Mouse (Mus musculus) midbrain, postnatal 0 days (tissue): ENCODE data around the gene Gm20388. TPM values are rescaled to one million over a fixed set of nuclear protein-coding genes. Genes with fewer than 3 reads are reported as not detected.

Source experiments
- ATAC-seq: fragments of 200-750 bp; cut with Nextera tagmentation; 2 replicates; pipeline ENCODE4 v1.8.0; 2017; ENCODE audit warnings: moderate number of reproducible peaks, mild to moderate bottlenecking, moderate TSS enrichment, moderate library complexity; ENCODE audit not compliant: low FRiP score
- DNase-seq: peaks from one replicate; pipeline ENCODE4 v3.0.0-alpha.2; 2015; ENCODE audit warnings: low spot score
- H3K27ac ChIP-seq: fragments of 300-500 bp; sonication (generic); 2 replicates; pipeline ENCODE4 v1.5.1; 2014; ENCODE audit warnings: low read depth, mild to moderate bottlenecking, low read length, mixed read lengths
- H3K27me3 ChIP-seq: fragments of 300-500 bp; sonication (generic); 2 replicates; pipeline ENCODE4 v1.6.1; 2014; ENCODE audit warnings: low read length, control low read depth, mixed read lengths; ENCODE audit not compliant: insufficient read depth
- H3K36me3 ChIP-seq: fragments of 300-500 bp; sonication (generic); 2 replicates; pipeline ENCODE4 v1.6.1; 2014; ENCODE audit warnings: low read length, control low read depth, mixed read lengths; ENCODE audit not compliant: insufficient read depth
- H3K4me1 ChIP-seq: fragments of 300-500 bp; sonication (generic); 2 replicates; pipeline ENCODE4 v1.6.1; 2014; ENCODE audit warnings: mild to moderate bottlenecking, control low read depth, antibody characterized with exemption, low read length, mixed read lengths; ENCODE audit not compliant: insufficient read depth
- H3K4me2 ChIP-seq: fragments of 300-500 bp; sonication (generic); 2 replicates; pipeline ENCODE4 v1.6.1; 2014; ENCODE audit warnings: low read depth, mild to moderate bottlenecking, low read length, mixed read lengths; ENCODE audit not compliant: poor library complexity, severe bottlenecking
- H3K4me3 ChIP-seq: fragments of 300-500 bp; sonication (generic); 2 replicates; pipeline ENCODE4 v1.5.1; 2014; ENCODE audit warnings: low read depth, mild to moderate bottlenecking, low read length, moderate library complexity
- H3K9ac ChIP-seq: fragments of 300-500 bp; sonication (generic); replicated peaks from 2 replicates; pipeline ENCODE4 v1.6.1; 2014; ENCODE audit warnings: mild to moderate bottlenecking, low read length, moderate library complexity, mixed read lengths; ENCODE audit not compliant: poor library complexity, severe bottlenecking
- H3K9me3 ChIP-seq: fragments of 300-500 bp; sonication (generic); 2 replicates; pipeline ENCODE4 v1.6.1; 2016; ENCODE audit warnings: low read length, control low read depth
- CTCF ChIP-seq: IDR thresholded peaks from 2 replicates; pipeline ENCODE4 v1.5.1; 2016; ENCODE audit warnings: antibody characterized with exemption, mild to moderate bottlenecking
- WGBS: fragments of 180-500 bp; shearing (Covaris S2); extraction: QIAGEN DNeasy Blood & Tissue Kit; methylation state at CpG from one replicate; pipeline ENCODE4 v1.1.7; 2014; 5-methylcytosine and 5-hydroxymethylcytosine counted together
- polyA plus RNA-seq: library from polyadenylated mRNA; unstranded; fragments of >200 nt; fragmentation: Nextera tagmentation; extraction: Ambion mirVana; gene quantifications from 2 replicates; pipeline ENCODE4 v1.2.1, GENCODE M21; 2015
- total RNA-seq: library from RNA; depleted of rRNA; stranded (reverse); fragments of >200 nt; gene quantifications from 2 replicates; pipeline ENCODE4 v1.2.3, GENCODE M21; 2014

Gene Gm20388
- total and polyA plus RNA-seq, 2 experiments from 2014 or later = 74.2 TPM; not detected in 1

DNA sequence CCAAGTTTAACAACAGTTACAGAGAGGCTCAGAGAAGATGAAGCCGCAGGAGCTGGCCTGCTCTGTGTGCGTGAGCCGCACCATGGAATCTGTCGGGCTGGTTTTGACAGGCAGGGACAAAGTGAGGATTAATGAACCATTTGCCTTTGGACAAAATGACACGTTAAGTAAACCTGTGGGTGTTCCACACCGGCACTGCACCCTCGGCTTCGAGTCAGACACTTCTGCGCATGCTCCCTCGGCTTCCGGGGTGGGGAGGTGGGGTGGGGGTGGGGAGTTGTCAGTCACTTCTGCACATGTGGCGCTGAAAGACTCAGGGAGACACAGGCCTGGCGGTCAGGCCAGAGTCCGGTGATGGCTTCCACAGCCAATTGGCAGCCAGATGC, 1352.7 kb downstream of the Gm20388 start:
- no peak for DNase-seq
- no peaks in the 10 kb centered on the region for H3K27me3 ChIP-seq
- H3K4me3 ChIP-seq = no peak overlapping the region
- H3K27ac ChIP-seq = no peak overlapping the region
- ATAC-seq = no peak
- H3K9me3 ChIP-seq = no peaks in the 10 kb centered on the region
- TF ChIP-seq CTCF = no peak
- no peaks in the 10 kb centered on the region for H3K36me3 ChIP-seq
- no peak overlapping the region for H3K9ac ChIP-seq
- no peak overlapping the region for H3K4me2 ChIP-seq
- H3K4me1 ChIP-seq = no peaks in the 10 kb centered on the region
- WGBS = 50% methylated on average over 14 of the region's 14 CpGs

GRCm38 (mm10) chr8:121264260-121264659, 1353.6 kb downstream of the Gm20388 start:
- ATAC-seq (no peak), DNase-seq (no peak)
- Histone ChIP-seq H3K4me1 (no peaks in the 10 kb centered on the region), H3K27ac (no peak overlapping the region), H3K9me3 (no peaks in the 10 kb centered on the region), H3K27me3 (no peaks in the 10 kb centered on the region), H3K4me3 (no peak overlapping the region), H3K36me3 (no peaks in the 10 kb centered on the region), H3K9ac (no peak overlapping the region), H3K4me2 (no peak overlapping the region)
- no peak for TF ChIP-seq CTCF
- 75% methylated on average over 9 of the region's 9 CpGs for WGBS

GRCm38 (mm10) chr8:121271542-121271941, 1360.9 kb downstream of the Gm20388 start:
- H3K9me3 ChIP-seq = no peaks in the 10 kb centered on the region
- no peaks in the 10 kb centered on the region for H3K36me3 ChIP-seq
- no peak for TF ChIP-seq CTCF
- no peak for DNase-seq
- no peaks in the 10 kb centered on the region for H3K4me1 ChIP-seq
- no peaks in the 10 kb centered on the region for H3K27me3 ChIP-seq
- H3K4me3 ChIP-seq = no peak overlapping the region
- ATAC-seq = no peak
- 69% methylated on average over 8 of the region's 8 CpGs for WGBS
- H3K4me2 ChIP-seq = no peak overlapping the region
- no peak overlapping the region for H3K27ac ChIP-seq
- H3K9ac ChIP-seq = no peak overlapping the region

- H3K9ac ChIP-seq = no peak overlapping the region
- no peaks in the 10 kb centered on the region for H3K9me3 ChIP-seq
- ATAC-seq = peak; percentile 86
- H3K36me3 ChIP-seq = no peaks in the 10 kb centered on the region
- H3K27me3 ChIP-seq = no peaks in the 10 kb centered on the region
- H3K4me3 ChIP-seq = no peak overlapping the region
- DNase-seq = peak; percentile 77
- TF ChIP-seq CTCF = no peak
- no peak overlapping the region for H3K4me2 ChIP-seq
- no peak overlapping the region for H3K27ac ChIP-seq
- no peaks in the 10 kb centered on the region for H3K4me1 ChIP-seq
- 68% methylated on average over 14 of the region's 14 CpGs for WGBS
Observed at GRCm38 (mm10) chr8:121273195-121273594, 1362.6 kb downstream of the Gm20388 start.

- Histone ChIP-seq H3K27ac (no peak overlapping the region), H3K9me3 (no peaks in the 10 kb centered on the region), H3K27me3 (no peaks in the 10 kb centered on the region), H3K4me1 (no peaks in the 10 kb centered on the region), H3K4me2 (no peak overlapping the region), H3K36me3 (no peaks in the 10 kb centered on the region), H3K4me3 (no peak overlapping the region), H3K9ac (no peak overlapping the region)
- no peak for TF ChIP-seq CTCF
- ATAC-seq (peak; percentile 84), DNase-seq (peak; percentile 91)
- 73% methylated on average over 15 of the region's 15 CpGs for WGBS
Observed at GRCm38 (mm10) chr8:121273620-121274019, 1363.0 kb downstream of the Gm20388 start.

DNA sequence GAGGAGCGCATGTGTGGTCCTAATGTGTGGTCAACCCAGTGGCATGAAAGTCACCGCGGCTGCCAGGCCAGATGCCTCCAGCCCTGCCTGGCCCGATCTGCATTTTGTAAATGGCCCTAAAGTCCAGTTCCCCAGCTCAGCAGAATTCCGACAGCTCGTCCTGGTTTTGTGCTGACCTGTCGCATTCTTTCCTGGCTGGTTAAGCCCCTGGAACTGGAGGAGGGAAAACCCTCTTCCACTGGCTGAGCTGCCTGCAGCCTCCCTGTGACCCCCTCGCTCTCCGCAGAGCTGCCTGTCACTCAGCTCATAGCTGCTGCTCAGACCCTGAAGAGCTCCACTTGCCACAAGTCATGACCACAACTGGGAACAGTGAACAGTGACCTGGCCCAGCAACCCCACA, 1369.8 kb downstream of the Gm20388 start:
- Histone ChIP-seq H3K4me3 (no peak overlapping the region), H3K4me1 (no peaks in the 10 kb centered on the region), H3K27ac (no peak overlapping the region), H3K9ac (no peak overlapping the region), H3K9me3 (no peaks in the 10 kb centered on the region), H3K27me3 (no peaks in the 10 kb centered on the region), H3K36me3 (no peaks in the 10 kb centered on the region), H3K4me2 (no peak overlapping the region)
- TF ChIP-seq CTCF = no peak
- 61% methylated on average over 9 of the region's 9 CpGs for WGBS
- DNase-seq = no peak
- ATAC-seq = no peak
